Mouse (Mus musculus) ES-E14 (cell line): ENCODE results near the gene Fadd.

Source experiments
- CHD2 ChIP-seq: IDR thresholded peaks from 2 replicates; pipeline ENCODE4 v1.6.1; 2014; ENCODE audit warnings: mild to moderate bottlenecking, low read depth, low read length, inconsistent platforms
- ZNF384 ChIP-seq: IDR thresholded peaks from 2 replicates; pipeline ENCODE4 v1.6.1; 2012; ENCODE audit warnings: low read depth, low read length, inconsistent platforms

GRCm38 (mm10) chr7:144612829-144613228, 30.6 kb upstream of the Fadd start:
- TF ChIP-seq ZNF384 (no peak), CHD2 (no peak)
